Mouse (Mus musculus) hindbrain, embryonic 11.5 days (tissue): ENCODE results near the gene L1cam. TPM values are rescaled to one million over a fixed set of nuclear protein-coding genes. Genes with fewer than 3 reads are reported as not detected.

Source experiments
- ATAC-seq: fragments of 200-750 bp; cut with Nextera tagmentation; 2 replicates; pipeline ENCODE4 v1.8.0; 2017; ENCODE audit warnings: mild to moderate bottlenecking, moderate TSS enrichment, moderate library complexity; ENCODE audit not compliant: low FRiP score
- DNase-seq: peaks from one replicate; pipeline ENCODE4 v3.0.0-alpha.2; 2015; ENCODE audit warnings: low spot score
- H3K27ac ChIP-seq: fragments of 300-500 bp; sonication (generic); 2 replicates; pipeline ENCODE4 v1.5.1; 2014; ENCODE audit warnings: mild to moderate bottlenecking, low read depth, low read length
- H3K27me3 ChIP-seq: fragments of 300-500 bp; sonication (generic); 2 replicates; pipeline ENCODE4 v1.6.1; 2014; ENCODE audit warnings: mild to moderate bottlenecking, low read length, moderate library complexity, mixed read lengths; ENCODE audit not compliant: control insufficient read depth, insufficient read depth
- H3K36me3 ChIP-seq: fragments of 300-500 bp; sonication (generic); 2 replicates; pipeline ENCODE4 v1.6.1; 2014; ENCODE audit warnings: mild to moderate bottlenecking, low read length, moderate library complexity, mixed read lengths; ENCODE audit not compliant: control insufficient read depth, insufficient read depth
- H3K4me1 ChIP-seq: fragments of 300-500 bp; sonication (generic); replicated peaks from 2 replicates; pipeline ENCODE4 v1.6.1; 2014; ENCODE audit warnings: low read length, mixed read lengths; ENCODE audit not compliant: control insufficient read depth, insufficient read depth
- H3K4me2 ChIP-seq: fragments of 300-500 bp; sonication (generic); replicated peaks from 2 replicates; pipeline ENCODE4 v1.6.1; 2014; ENCODE audit warnings: mild to moderate bottlenecking, low read depth, low read length
- H3K4me3 ChIP-seq: fragments of 300-500 bp; sonication (generic); 2 replicates; pipeline ENCODE4 v1.5.1; 2014; ENCODE audit warnings: low read depth, low read length
- H3K9ac ChIP-seq: fragments of 300-500 bp; sonication (generic); 2 replicates; pipeline ENCODE4 v1.6.1; 2014; ENCODE audit warnings: low read depth, low read length
- H3K9me3 ChIP-seq: fragments of 300-500 bp; sonication (generic); 2 replicates; pipeline ENCODE4 v1.6.1; 2016; ENCODE audit warnings: low read length; ENCODE audit not compliant: control insufficient read depth
- WGBS: fragments of 180-500 bp; shearing (Covaris S2); extraction: QIAGEN DNeasy Blood & Tissue Kit; methylation state at CpG from one replicate; pipeline ENCODE4 v1.1.7; 2014; 5-methylcytosine and 5-hydroxymethylcytosine counted together
- polyA plus RNA-seq: library from polyadenylated mRNA; unstranded; fragments of >200 nt; fragmentation: Nextera tagmentation; extraction: Ambion mirVana; gene quantifications from 2 replicates; pipeline ENCODE4 v1.2.1, GENCODE M21; 2014

L1cam gene
- polyA plus RNA-seq, result 26.3 and 35.9 TPM in 2 replicates

GRCm38 (mm10) chrX:73895719-73896118 is at the start of gene L1cam:
L1cam (minus strand) TSS chrX:73896105.
- no peak within 1 kb of the TSS for H3K9ac ChIP-seq
- H3K4me3 ChIP-seq, result no peak within 1 kb of the TSS
- no peaks in the 10 kb centered on the region for H3K9me3 ChIP-seq
- H3K36me3 ChIP-seq, result no peaks in the 10 kb centered on the region
- H3K4me2 ChIP-seq, result no peak within 1 kb of the TSS
- H3K27me3 ChIP-seq, result no peaks in the 10 kb centered on the region
- H3K4me1 ChIP-seq, result no peaks in the 10 kb centered on the region
- ATAC-seq, result no peak
- DNase-seq, result peak; percentile 44
- 27% methylated on average over 2 of the region's 2 CpGs for WGBS
- no peak within 1 kb of the TSS for H3K27ac ChIP-seq

- DNase-seq (no peak), ATAC-seq (no peak)
- Histone ChIP-seq H3K36me3 (0 out of 2 replicates have a peak, but pooled peaks cover 2% of the 10 kb centered on the region), H3K9me3 (no peaks in the 10 kb centered on the region), H3K4me2 (no peak overlapping the region), H3K4me1 (no peaks in the 10 kb centered on the region), H3K27me3 (no peaks in the 10 kb centered on the region), H3K4me3 (no peak overlapping the region), H3K27ac (no peak overlapping the region), H3K9ac (no peak overlapping the region)
- WGBS, result 92% methylated on average over 2 of the region's 2 CpGs
These were observed 46.4 kb upstream of the L1cam start for GRCm38 (mm10) chrX:73942294-73942693.

GRCm38 (mm10) chrX:73941860-73942259 is 46.0 kb upstream of the L1cam start:
- Histone ChIP-seq H3K27me3 (no peaks in the 10 kb centered on the region), H3K4me1 (no peaks in the 10 kb centered on the region), H3K9ac (no peak overlapping the region), H3K9me3 (no peaks in the 10 kb centered on the region), H3K36me3 (0 out of 2 replicates have a peak, but pooled peaks cover 2% of the 10 kb centered on the region), H3K4me3 (no peak overlapping the region), H3K4me2 (no peak overlapping the region), H3K27ac (no peak overlapping the region)
- no peak for ATAC-seq
- no peak for DNase-seq
- 93% methylated on average over 2 of the region's 2 CpGs for WGBS

GRCm38 (mm10) chrX:73931871-73932270 is 36.0 kb upstream of the L1cam start:
- 88% methylated on average over 2 of the region's 2 CpGs for WGBS
- no peak for ATAC-seq
- Histone ChIP-seq H3K9ac (no peak overlapping the region), H3K36me3 (no peaks in the 10 kb centered on the region), H3K27ac (no peak overlapping the region), H3K4me3 (no peak overlapping the region), H3K9me3 (no peaks in the 10 kb centered on the region), H3K27me3 (no peaks in the 10 kb centered on the region), H3K4me1 (no peaks in the 10 kb centered on the region), H3K4me2 (no peak overlapping the region)
- no peak for DNase-seq

GRCm38 (mm10) chrX:73930402-73931062 is 34.6 kb upstream of the L1cam start, which contains the start of gene Renbp:
Renbp (minus strand) TSS chrX:73930850.
- Histone ChIP-seq H3K27me3 (no peaks in the 10 kb centered on the region), H3K9ac (no peak within 1 kb of the TSS), H3K9me3 (no peaks in the 10 kb centered on the region), H3K4me1 (no peaks in the 10 kb centered on the region), H3K36me3 (no peaks in the 10 kb centered on the region), H3K27ac (no peak within 1 kb of the TSS), H3K4me3 (no peak within 1 kb of the TSS), H3K4me2 (no peak within 1 kb of the TSS)
- WGBS, result 41% methylated on average over 17 of the region's 17 CpGs
- ATAC-seq, result peak; percentile 53; the same call in 1 of the 2 replicates
- DNase-seq, result peak; percentile 56

- DNase-seq, result no peak
- Histone ChIP-seq H3K36me3 (no peaks in the 10 kb centered on the region), H3K9ac (peak overlapping the region; percentile 42; the same call in 1 of the 2 replicates), H3K9me3 (no peaks in the 10 kb centered on the region), H3K4me3 (peak overlapping the region; percentile 58; the same call in 1 of the 2 replicates), H3K27me3 (no peaks in the 10 kb centered on the region), H3K4me2 (peak overlapping the region; percentile 57), H3K27ac (no peak overlapping the region), H3K4me1 (no peaks in the 10 kb centered on the region)
- 58% methylated on average over 4 of the region's 8 CpGs for WGBS
- ATAC-seq, result no peak
These were observed 26.6 kb upstream of the L1cam start for GRCm38 (mm10) chrX:73922550-73922882.

GRCm38 (mm10) chrX:73921823-73922549 is 26.1 kb upstream of the L1cam start, which contains the start of the genes Arhgap4 and Naa10:
Arhgap4 (minus strand) TSS chrX:73921870.
Naa10 (minus strand) TSS chrX:73921944.
- Histone ChIP-seq H3K4me2 (peak within 1 kb of the TSS; percentile 64), H3K9me3 (no peaks in the 10 kb centered on the region), H3K4me3 (peak within 1 kb of the TSS; percentile 58), H3K27me3 (no peaks in the 10 kb centered on the region), H3K9ac (peak within 1 kb of the TSS; percentile 72), H3K4me1 (no peaks in the 10 kb centered on the region), H3K36me3 (no peaks in the 10 kb centered on the region), H3K27ac (peak within 1 kb of the TSS; percentile 63)
- DNase-seq, result peak; percentile 83
- 16% methylated on average over 43 of the region's 43 CpGs for WGBS
- peak; percentile 97 for ATAC-seq

- peak overlapping the region; percentile 63 for H3K27ac ChIP-seq
- peak overlapping the region; percentile 72 for H3K9ac ChIP-seq
- H3K4me1 ChIP-seq, result no peaks in the 10 kb centered on the region
- H3K4me2 ChIP-seq, result peak overlapping the region; percentile 64
- H3K4me3 ChIP-seq, result peak overlapping the region; percentile 58
- H3K36me3 ChIP-seq, result no peaks in the 10 kb centered on the region
- H3K27me3 ChIP-seq, result no peaks in the 10 kb centered on the region
- ATAC-seq, result peak; percentile 55
- no peak for DNase-seq
- H3K9me3 ChIP-seq, result no peaks in the 10 kb centered on the region
- WGBS, result 14% methylated on average over 34 of the region's 34 CpGs
These were observed 25.4 kb upstream of the L1cam start for GRCm38 (mm10) chrX:73921285-73921822.
